Mouse (Mus musculus) cortical plate, adult 2 months (tissue): ENCODE results near the gene Meis1.

Experiments
- CTCF ChIP-seq: fragments of 200-500 bp; IDR thresholded peaks from 2 replicates; pipeline ENCODE4 v1.5.1; 2011; ENCODE audit warnings: mild to moderate bottlenecking, control low read depth, low read length; ENCODE audit not compliant: insufficient read depth; ENCODE audit errors: extremely low read depth
- POLR2A ChIP-seq: fragments of 200-500 bp; IDR thresholded peaks from 2 replicates; pipeline ENCODE4 v1.6.1; 2011; ENCODE audit warnings: mild to moderate bottlenecking, low read length, control low read depth; ENCODE audit not compliant: insufficient read depth; ENCODE audit errors: extremely low read depth

DNA sequence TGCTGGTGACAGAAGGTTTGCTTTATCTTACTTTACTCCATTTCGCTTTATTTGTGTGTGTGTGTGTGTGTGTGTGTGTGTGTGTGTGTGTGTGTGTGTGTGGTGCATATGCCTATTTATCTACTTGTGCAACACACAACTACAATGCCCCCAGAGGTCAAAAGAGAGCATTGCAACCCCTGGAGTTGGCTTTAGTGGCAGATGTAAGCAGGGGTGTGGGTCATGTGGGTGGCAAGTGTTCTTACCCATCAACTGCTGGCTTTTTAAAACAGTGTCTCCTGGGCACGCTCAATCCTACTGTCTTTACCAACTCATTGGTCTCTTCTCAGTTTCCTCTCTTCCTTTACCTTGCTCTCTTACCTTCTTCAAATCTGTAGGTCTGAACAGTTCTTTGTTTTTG, 22.5 kb downstream of the Meis1 start:
- no peak for TF ChIP-seq POLR2A
- TF ChIP-seq CTCF, result no peak
